19 mouse cellular contexts compared by ENCODE assay signal in genomic region chr17:6140875-6141274, GRCm38 (mm10). TPM values are rescaled to one million over a fixed set of nuclear protein-coding genes. Genes with fewer than 3 reads are reported as not detected.
DNase-seq lines count a peak whose midpoint lies in the region; ATAC-seq and TF ChIP-seq lines count a peak whose summit lies in the region.
"Had no signal": no experiment of that assay in that cellular context is flagged by ENCODE, and none has a peak within 500 bp of the region (broad histone marks: within the 10 kb centered on the region; RNA-seq: fewer than 3 reads in every experiment).

No protein-coding gene starts in this region.

- no peak overlapping the region for H3K4me3 ChIP-seq in limb, embryonic 14.5 days (replicated peaks; ENCODE audit: low read length)
- H3K4me3 ChIP-seq: erythroblast, embryonic 14.5 days; forebrain, embryonic 15.5 days; hindbrain, embryonic 12.5 days had no signal

- 66% methylated on average over 3 of the region's 3 CpGs for WGBS in limb, embryonic 14.5 days

- ATAC-seq in limb, embryonic 14.5 days (ENCODE audit: low FRiP score, low read depth) = 0 out of 2 replicates have a peak, but pooled peaks have one; percentile 34
- ATAC-seq: forebrain, embryonic 15.5 days; inflammation-experienced regulatory T-cells, adult 6 months had no signal

- H3K4me1 ChIP-seq in limb, embryonic 14.5 days (ENCODE audit: control insufficient read depth, insufficient read depth, low read length) = peaks cover 3% of the 10 kb centered on the region; the same call in 1 of the 2 replicates

- no peaks in the 10 kb centered on the region for H3K9me3 ChIP-seq in limb, embryonic 14.5 days (ENCODE audit: control insufficient read depth, low read length)
- H3K9me3 ChIP-seq: forebrain, embryonic 15.5 days; hindbrain, embryonic 12.5 days had no signal

- no peak overlapping the region for H3K9ac ChIP-seq in limb, embryonic 14.5 days (ENCODE audit: low read depth, low read length, severe bottlenecking)
- H3K9ac ChIP-seq: forebrain, embryonic 15.5 days; hindbrain, embryonic 12.5 days had no signal

- TF ChIP-seq POLR2A in limb, embryonic 14.5 days (IDR thresholded peaks at IDR 0.05; ENCODE audit: borderline replicate concordance, extremely low read depth, insufficient read depth, insufficient read length) = no peak

- H3K27ac ChIP-seq in limb, embryonic 14.5 days (replicated peaks; ENCODE audit: low read depth, low read length) = no peak overlapping the region
- H3K27ac ChIP-seq: forebrain, embryonic 15.5 days; hindbrain, embryonic 12.5 days; macrophage had no signal

- H3K4me2 ChIP-seq in limb, embryonic 14.5 days (replicated peaks; ENCODE audit: low read depth, low read length, severe bottlenecking) = no peak overlapping the region
- H3K4me2 ChIP-seq: forebrain, embryonic 15.5 days; hindbrain, embryonic 12.5 days; midbrain, embryonic 11.5 days had no signal

- H3K27me3 ChIP-seq in limb, embryonic 14.5 days (ENCODE audit: control insufficient read depth, insufficient read depth, low read length) = no peaks in the 10 kb centered on the region
- H3K27me3 ChIP-seq: forebrain, embryonic 15.5 days; hindbrain, embryonic 12.5 days had no signal

- peaks cover 22% of the 10 kb centered on the region for H3K36me3 ChIP-seq in limb, embryonic 14.5 days (ENCODE audit: control insufficient read depth, insufficient read depth, low read length)

- intact Hi-C loops in left cerebral cortex, postnatal 14 days (cut with DNase I) = no loop called here

- peak; percentile 34 for DNase-seq in heart, adult 8-10 months (ENCODE audit: low spot score)
- DNase-seq in heart, adult 11 months = no peak
- DNase-seq in lung, postnatal 10 days = peak; percentile 36
- DNase-seq in lung, adult 18-20 months = no peak
- DNase-seq in limb, embryonic 14.5 days (ENCODE audit: low spot score) = peak; percentile 82
- no peak for DNase-seq in kidney, adult 8-10 months
- DNase-seq in thymus, postnatal 14 days = no peak
- no peak for DNase-seq in left cerebral cortex, postnatal 14 days (ENCODE audit: low spot score in 2 of 2)
- DNase-seq: adrenal gland, adult 8-10 months; cerebellum, adult 11 months; cerebellum, postnatal 25 days; kidney, postnatal 10 days; right cerebral cortex, postnatal 14 days had no signal

RNA-seq across cellular contexts. Expression of gene Tulp4, which starts 34.6 kb away (rescaled TPM):
- total RNA-seq in heart, adult 8-10 months (2022) = 100 to 1,000 TPM; 100 to 109 (median 105) TPM
- 55.0 and 66.1 TPM in 2 replicates for polyA plus RNA-seq in limb, embryonic 14.5 days (2012; rRNA removed)
- polyA plus RNA-seq in limb, embryonic 14.5 days (2014; fragmentation: Nextera tagmentation; extraction: Ambion mirVana) = 92.0 and 96.8 TPM in 2 replicates
- total RNA-seq in left cerebral cortex, postnatal 14 days (2021) = 100 to 1,000 TPM; 236 to 261 TPM

Comparison
In these comparisons a context has a peak if more than half of its experiments do, and no peak if none do; other contexts are left out.
1. DNase-seq: peak in heart, adult 8-10 months (single experiment), lung, postnatal 10 days (single experiment) and limb, embryonic 14.5 days (single experiment); none in heart, adult 11 months (single experiment), lung, adult 18-20 months (0 of 2), kidney, adult 8-10 months (0 of 2), thymus, postnatal 14 days (single experiment) and left cerebral cortex, postnatal 14 days (0 of 2).